34 mouse cellular contexts compared by ENCODE assay signal in genomic region chr7:110208341-110208740, GRCm38 (mm10).
"Had no signal": no experiment of that assay in that cellular context is flagged by ENCODE, and none has a peak within 500 bp of the region (broad histone marks: within the 10 kb centered on the region; RNA-seq: fewer than 3 reads in every experiment).

No protein-coding gene starts in this region.

- H3K4me2 ChIP-seq: heart, embryonic 11.5 days; heart, embryonic 12.5 days; heart, embryonic 13.5 days; heart, embryonic 15.5 days; hindbrain, embryonic 12.5 days; hindbrain, embryonic 13.5 days; hindbrain, embryonic 14.5 days; hindbrain, embryonic 15.5 days; intestine, embryonic 15.5 days; kidney, embryonic 15.5 days had no signal

- DNase-seq: heart, postnatal 10 days; heart, postnatal 14 days; heart, postnatal 36 days; heart, postnatal 4 days; kidney, adult 11 months; kidney, adult 18-20 months; kidney, adult 2 months; kidney, adult 9 months; kidney, postnatal 10 days; kidney, postnatal 14 days; kidney, postnatal 25 days; kidney, postnatal 36 days; kidney, postnatal 4 days; layer of hippocampus, adult 9-11 months; layer of hippocampus, postnatal 36 days had no signal

- H3K36me3 ChIP-seq: heart, embryonic 10.5 days; heart, embryonic 12.5 days; heart, embryonic 13.5 days; heart, embryonic 15.5 days; hindbrain, embryonic 10.5 days; hindbrain, embryonic 12.5 days; hindbrain, embryonic 13.5 days; hindbrain, embryonic 15.5 days; intestine, embryonic 15.5 days; kidney, embryonic 15.5 days had no signal

- H3K9ac ChIP-seq: heart, embryonic 12.5 days; heart, embryonic 13.5 days; heart, embryonic 15.5 days; hindbrain, embryonic 12.5 days; hindbrain, embryonic 13.5 days; hindbrain, embryonic 14.5 days; hindbrain, embryonic 15.5 days; intestine, embryonic 15.5 days; kidney, embryonic 15.5 days had no signal

- ATAC-seq: hindbrain, embryonic 16.5 days; hindbrain, postnatal 0 days; inflammation-experienced regulatory T-cells, adult 6 months; intestine, embryonic 15.5 days; intestine, embryonic 16.5 days; intestine, postnatal 0 days had no signal

- H3K4me3 ChIP-seq: heart, embryonic 10.5 days; heart, embryonic 12.5 days; heart, embryonic 13.5 days; heart, embryonic 15.5 days; hindbrain, embryonic 10.5 days; hindbrain, embryonic 12.5 days; hindbrain, embryonic 13.5 days; hindbrain, embryonic 15.5 days; intestine, embryonic 15.5 days; kidney, embryonic 15.5 days; left cerebral cortex, adult 2 months had no signal

- H3K27ac ChIP-seq: heart, embryonic 10.5 days; heart, embryonic 13.5 days; heart, embryonic 15.5 days; hindbrain, embryonic 10.5 days; hindbrain, embryonic 12.5 days; hindbrain, embryonic 13.5 days; hindbrain, embryonic 14.5 days; hindbrain, embryonic 15.5 days; hindbrain, postnatal 0 days; intestine, embryonic 15.5 days; kidney, embryonic 15.5 days; kidney, postnatal 0 days; left cerebral cortex, adult 2 months had no signal

- H3K27me3 ChIP-seq: heart, embryonic 12.5 days; heart, embryonic 13.5 days; heart, embryonic 15.5 days; hindbrain, embryonic 12.5 days; hindbrain, embryonic 13.5 days; hindbrain, embryonic 15.5 days; intestine, embryonic 15.5 days; kidney, embryonic 15.5 days had no signal

- H3K4me1 ChIP-seq: heart, embryonic 10.5 days; heart, embryonic 15.5 days; hindbrain, embryonic 10.5 days; hindbrain, embryonic 12.5 days; hindbrain, embryonic 13.5 days; hindbrain, embryonic 15.5 days; intestine, embryonic 15.5 days; kidney, embryonic 15.5 days had no signal

- H3K9me3 ChIP-seq: heart, embryonic 10.5 days; heart, embryonic 15.5 days; hindbrain, embryonic 15.5 days; intestine, embryonic 15.5 days had no signal
